ENCODE assay signal across 20 mouse cellular contexts in the genomic region with DNA sequence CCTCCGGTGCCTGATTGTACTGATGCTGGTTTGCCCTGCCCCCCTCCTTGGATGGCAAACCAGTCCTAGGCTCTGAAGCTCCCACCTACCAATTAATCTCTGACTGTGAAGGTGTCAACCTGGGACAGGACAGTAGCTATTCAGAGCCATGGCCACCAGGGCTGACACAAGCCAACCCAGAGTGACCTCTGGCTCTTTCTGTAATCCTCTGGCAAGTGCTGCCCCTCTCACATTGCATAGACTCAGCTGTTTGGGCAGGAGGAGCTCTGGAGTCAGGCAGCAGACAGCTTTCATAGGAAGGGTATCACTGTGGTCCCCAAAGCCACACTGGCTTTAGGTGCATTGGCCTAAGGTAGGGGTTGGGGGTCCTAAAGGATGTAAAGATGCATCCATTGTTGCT. TPM values are rescaled to one million over a fixed set of nuclear protein-coding genes. Genes with fewer than 3 reads are reported as not detected.
DNase-seq lines count a peak whose midpoint lies in the region; ATAC-seq lines count a peak whose summit lies in the region.
"Had no signal": no experiment of that assay in that cellular context is flagged by ENCODE, and none has a peak within 500 bp of the region (broad histone marks: within the 10 kb centered on the region; RNA-seq: fewer than 3 reads in every experiment).

No protein-coding gene starts in this region.

- H3K4me1 ChIP-seq in midbrain, embryonic 11.5 days (ENCODE audit: control insufficient read depth, insufficient read depth, low read length), result no peaks in the 10 kb centered on the region
- no peaks in the 10 kb centered on the region for H3K4me1 ChIP-seq in midbrain, embryonic 13.5 days (replicated peaks)
- H3K4me1 ChIP-seq: embryonic facial prominence, embryonic 12.5 days; forebrain, embryonic 12.5 days; heart, embryonic 15.5 days had no signal

- DNase-seq in midbrain, embryonic 11.5 days (ENCODE audit: low spot score, missing footprints), result peak; percentile 57
- DNase-seq in gastrocnemius, adult 8-10 months (ENCODE audit: low spot score in 2 of 2), result peak; percentile 56 to 72
- DNase-seq in gastrocnemius, postnatal 25 days, result peak; percentile 77
- no peak for DNase-seq in urinary bladder, postnatal 25 days (ENCODE audit: low spot score)
- DNase-seq: adrenal gland, adult 2 months; adrenal gland, postnatal 36 days; cerebellum, adult 11 months; cerebellum, adult 8-10 months; cerebellum, postnatal 14 days; embryo, embryonic 11 days; forebrain, postnatal 0 days had no signal

- H3K36me3 ChIP-seq in midbrain, embryonic 11.5 days (ENCODE audit: control insufficient read depth, insufficient read depth, low read length), result no peaks in the 10 kb centered on the region
- no peaks in the 10 kb centered on the region for H3K36me3 ChIP-seq in midbrain, embryonic 13.5 days
- H3K36me3 ChIP-seq: embryonic facial prominence, embryonic 12.5 days; forebrain, embryonic 12.5 days; heart, embryonic 15.5 days; hindbrain, embryonic 10.5 days had no signal

- H3K9ac ChIP-seq in midbrain, embryonic 11.5 days (ENCODE audit: low read length), result no peak overlapping the region
- H3K9ac ChIP-seq in midbrain, embryonic 13.5 days (replicated peaks), result no peak overlapping the region
- H3K9ac ChIP-seq: embryonic facial prominence, embryonic 12.5 days; forebrain, embryonic 12.5 days; forebrain, postnatal 0 days; heart, embryonic 15.5 days; hindbrain, embryonic 14.5 days had no signal

- no peak overlapping the region for H3K4me3 ChIP-seq in midbrain, embryonic 11.5 days (ENCODE audit: low read depth, low read length)
- H3K4me3 ChIP-seq in midbrain, embryonic 13.5 days (replicated peaks), result no peak overlapping the region
- H3K4me3 ChIP-seq: embryonic facial prominence, embryonic 12.5 days; forebrain, embryonic 12.5 days; heart, embryonic 15.5 days; hindbrain, embryonic 10.5 days had no signal

- H3K4me2 ChIP-seq in midbrain, embryonic 11.5 days, result no peak overlapping the region
- no peak overlapping the region for H3K4me2 ChIP-seq in midbrain, embryonic 13.5 days (replicated peaks)
- H3K4me2 ChIP-seq: embryonic facial prominence, embryonic 12.5 days; forebrain, embryonic 12.5 days; heart, embryonic 11.5 days; heart, embryonic 15.5 days; hindbrain, embryonic 14.5 days had no signal

- 81% methylated on average over 1 of the region's 1 CpGs for WGBS in midbrain, embryonic 11.5 days
- 89% methylated on average over 1 of the region's 1 CpGs for WGBS in midbrain, embryonic 13.5 days

- no peak overlapping the region for H3K27ac ChIP-seq in midbrain, embryonic 11.5 days (ENCODE audit: low read depth, low read length)
- no peak overlapping the region for H3K27ac ChIP-seq in midbrain, embryonic 13.5 days
- H3K27ac ChIP-seq: embryonic facial prominence, embryonic 12.5 days; forebrain, embryonic 12.5 days; heart, embryonic 15.5 days; hindbrain, embryonic 10.5 days; hindbrain, embryonic 14.5 days had no signal

- H3K27me3 ChIP-seq in midbrain, embryonic 11.5 days (ENCODE audit: control insufficient read depth, insufficient read depth, low read length), result no peaks in the 10 kb centered on the region
- no peaks in the 10 kb centered on the region for H3K27me3 ChIP-seq in midbrain, embryonic 13.5 days
- H3K27me3 ChIP-seq: embryonic facial prominence, embryonic 12.5 days; forebrain, embryonic 12.5 days; heart, embryonic 15.5 days had no signal

- no peak for ATAC-seq in midbrain, embryonic 11.5 days (ENCODE audit: low FRiP score)
- ATAC-seq in midbrain, embryonic 13.5 days, result no peak
- ATAC-seq in inflammation-experienced regulatory T-cells, adult 6 months, result no peak
- ATAC-seq: forebrain, postnatal 0 days had no signal

- peaks cover 5% of the 10 kb centered on the region; the same call in 1 of the 2 replicates for H3K9me3 ChIP-seq in midbrain, embryonic 11.5 days (ENCODE audit: control insufficient read depth, low read length)
- peaks cover 8% of the 10 kb centered on the region for H3K9me3 ChIP-seq in midbrain, embryonic 13.5 days

RNA-seq across cellular contexts. Expression of a gene that starts 59.7 kb away (rescaled TPM):
- 2.1 and 2.7 TPM in 2 replicates for polyA plus RNA-seq in midbrain, embryonic 11.5 days (2014; fragmentation: Nextera tagmentation; extraction: Ambion mirVana)
- polyA plus RNA-seq in midbrain, embryonic 13.5 days (2015; fragmentation: Nextera tagmentation; extraction: Ambion mirVana), result 1.1 and 1.2 TPM in 2 replicates
- 1 to 10 TPM in 1 of 4 experiments, under 1 TPM in 3; 0.59 to 1.1 (median 0.75) TPM for total RNA-seq in gastrocnemius, adult 8-10 months (2022)
- 1 to 10 TPM; 1.0 to 1.4 TPM for total RNA-seq in gastrocnemius, postnatal 25 days (2021)
- not detected for polyA plus RNA-seq in inflammation-experienced regulatory T-cells, adult 6 months (2017; shearing (Covaris generic))
- total RNA-seq: common myeloid progenitor, adult 5-6 weeks had no signal
